Mouse (Mus musculus) thymus, adult 2 months (tissue): ENCODE measurements around the gene Asnsd1. TPM values are rescaled to one million over a fixed set of nuclear protein-coding genes. Genes with fewer than 3 reads are reported as not detected.
"Not testable (repeated sequence)": the region's sequence is repeated elsewhere in the genome, so short reads cannot be mapped to it uniquely, and the experiment has no call there.

Source experiments
- DNase-seq: peaks from one replicate; pipeline ENCODE4 v3.0.0; 2021
- H3K27ac ChIP-seq: fragments of 200-500 bp; 2 replicates; pipeline ENCODE4 v1.5.1; 2012; ENCODE audit warnings: low read length, control low read depth; ENCODE audit not compliant: control insufficient read depth, insufficient read depth
- H3K27me3 ChIP-seq: fragments of 200-500 bp; 2 replicates; pipeline ENCODE4 v1.6.1; 2012; ENCODE audit warnings: mild to moderate bottlenecking, low read length, moderate library complexity, mixed read lengths; ENCODE audit not compliant: control insufficient read depth, insufficient read depth
- H3K36me3 ChIP-seq: fragments of 200-500 bp; 2 replicates; pipeline ENCODE4 v1.6.1; 2012; ENCODE audit warnings: mild to moderate bottlenecking, low read length, moderate library complexity; ENCODE audit not compliant: control insufficient read depth, insufficient read depth
- H3K4me1 ChIP-seq: fragments of 200-500 bp; replicated peaks from 2 replicates; pipeline ENCODE4 v1.6.1; 2012; ENCODE audit warnings: low read length; ENCODE audit not compliant: control insufficient read depth, insufficient read depth
- H3K4me3 ChIP-seq: fragments of 200-500 bp; 2 replicates; pipeline ENCODE4 v1.5.1; 2012; ENCODE audit warnings: mild to moderate bottlenecking, low read length, control low read depth, moderate library complexity; ENCODE audit not compliant: control insufficient read depth, insufficient read depth
- CTCF ChIP-seq: fragments of 200-500 bp; IDR thresholded peaks from 2 replicates; pipeline ENCODE4 v1.5.1; 2012; ENCODE audit warnings: mild to moderate bottlenecking, control low read depth, low read length, moderate library complexity, borderline replicate concordance; ENCODE audit not compliant: control insufficient read depth, poor library complexity, insufficient read depth; ENCODE audit errors: extremely low read depth
- POLR2A ChIP-seq: fragments of 200-500 bp; IDR thresholded peaks from 2 replicates; pipeline ENCODE4 v1.6.1; 2012; ENCODE audit warnings: mild to moderate bottlenecking, low read length, control low read depth, moderate library complexity; ENCODE audit not compliant: control insufficient read depth, poor library complexity, insufficient read depth; ENCODE audit errors: extremely low read depth
- WGBS: fragments of 180-500 bp; shearing (Covaris S2); methylation state at CpG from one replicate; pipeline ENCODE4 v1.1.7; 2018; 5-methylcytosine and 5-hydroxymethylcytosine counted together
- polyA plus RNA-seq: library from polyadenylated mRNA; depleted of rRNA; stranded (reverse); fragments of >200 nt; gene quantifications from 2 replicates; pipeline ENCODE4 v1.2.3, GENCODE M21; 2012

The Asnsd1 gene
- polyA plus RNA-seq, 1 experiment, result 7.3 TPM

DNA sequence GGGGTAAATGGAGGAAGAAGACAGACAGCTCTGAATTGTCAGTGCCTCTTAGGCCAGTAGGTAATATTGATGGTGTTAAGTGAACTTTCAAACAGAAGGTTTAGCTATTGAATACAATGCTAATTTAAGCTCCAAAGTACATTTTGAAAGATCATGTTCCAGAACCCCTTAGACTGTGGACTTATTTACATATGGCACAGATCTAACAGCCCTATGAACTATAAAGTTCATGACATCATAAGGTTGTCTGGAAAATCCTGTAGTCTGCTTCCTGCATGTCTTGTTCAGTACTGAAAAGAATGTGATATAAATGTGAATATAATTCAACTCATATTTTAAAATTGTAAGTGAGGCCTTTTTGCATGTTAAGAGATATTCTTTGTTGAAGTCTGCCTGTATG lies 6.4 kb upstream of the Asnsd1 start:
- no peak for DNase-seq
- no peaks in the 10 kb centered on the region for H3K36me3 ChIP-seq
- no peak for TF ChIP-seq CTCF
- TF ChIP-seq POLR2A, result no peak
- no peak overlapping the region for H3K27ac ChIP-seq
- no peak overlapping the region for H3K4me3 ChIP-seq
- no peaks in the 10 kb centered on the region for H3K27me3 ChIP-seq
- no peaks in the 10 kb centered on the region for H3K4me1 ChIP-seq

DNA sequence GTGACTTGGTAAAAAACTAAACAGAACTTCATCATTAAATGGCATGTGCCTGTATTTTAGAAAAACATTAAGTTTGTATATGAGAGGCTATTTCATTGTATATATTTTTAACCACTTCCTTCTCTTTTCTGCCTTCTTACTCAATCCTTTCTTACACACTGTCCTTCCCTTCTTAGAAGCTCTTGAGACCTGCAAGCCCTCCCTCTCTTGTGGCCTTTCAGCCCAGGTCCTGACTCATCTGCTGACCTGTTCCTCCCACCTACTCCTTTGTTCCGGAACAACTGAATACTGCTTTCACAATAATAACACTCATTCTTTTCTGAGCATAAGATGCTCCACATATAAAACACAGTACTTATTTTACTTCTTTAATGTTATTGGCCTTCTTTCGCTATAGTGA lies 11.5 kb downstream of the Asnsd1 start:
- no peaks in the 10 kb centered on the region for H3K4me1 ChIP-seq
- 94% methylated on average over 2 of the region's 2 CpGs for WGBS
- no peak for DNase-seq
- no peaks in the 10 kb centered on the region for H3K27me3 ChIP-seq
- no peak overlapping the region for H3K4me3 ChIP-seq
- TF ChIP-seq POLR2A (no peak), CTCF (no peak)
- no peak overlapping the region for H3K27ac ChIP-seq
- peaks cover 5% of the 10 kb centered on the region; the same call in 1 of the 2 replicates for H3K36me3 ChIP-seq

DNA sequence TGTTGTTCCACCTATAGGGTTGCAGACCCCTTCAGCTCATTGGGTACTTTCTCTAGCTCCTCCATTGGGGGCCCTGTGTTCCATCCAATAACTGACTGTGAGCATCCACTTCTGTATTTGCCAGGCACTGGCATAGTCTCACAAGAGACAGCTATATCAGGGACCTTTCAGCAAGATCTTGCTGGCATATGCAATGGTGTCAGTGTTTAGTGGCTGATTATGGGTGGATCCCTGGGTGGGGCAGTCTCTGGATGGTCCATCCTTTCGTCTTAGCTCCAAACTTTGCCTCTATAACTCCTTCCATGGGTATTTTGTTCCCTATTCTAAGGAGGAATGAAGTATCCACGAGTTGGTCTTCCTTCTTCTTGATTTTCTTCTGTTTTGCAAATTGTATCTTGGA lies 15.1 kb downstream of the Asnsd1 start:
- not testable (repeated sequence) for H3K36me3 ChIP-seq, H3K4me1 ChIP-seq, H3K27me3 ChIP-seq, DNase-seq, H3K4me3 ChIP-seq, H3K27ac ChIP-seq
- 64% methylated on average over 2 of the region's 2 CpGs for WGBS

DNA sequence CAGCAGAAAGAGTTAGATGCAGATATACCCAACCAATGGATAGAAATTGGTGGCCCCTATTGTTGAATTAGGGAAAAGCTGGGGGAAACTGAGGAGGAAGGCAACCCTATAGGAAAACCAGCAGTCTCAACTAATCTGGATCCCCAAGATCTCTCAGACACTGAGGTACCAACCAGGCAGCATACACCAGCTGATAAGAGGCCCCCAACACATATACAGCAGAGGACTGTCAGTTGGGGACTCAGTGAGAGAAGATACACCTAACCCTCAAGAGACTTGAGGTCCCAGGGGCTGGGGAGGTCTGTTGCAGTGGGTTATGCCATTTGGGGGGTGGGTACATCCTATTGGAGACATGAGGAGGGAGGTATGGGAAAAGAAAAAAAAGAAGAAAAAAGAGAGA lies 17.1 kb downstream of the Asnsd1 start:
- DNase-seq, result no peak
- TF ChIP-seq POLR2A (no peak), CTCF (no peak)
- no peak overlapping the region for H3K4me3 ChIP-seq

DNA sequence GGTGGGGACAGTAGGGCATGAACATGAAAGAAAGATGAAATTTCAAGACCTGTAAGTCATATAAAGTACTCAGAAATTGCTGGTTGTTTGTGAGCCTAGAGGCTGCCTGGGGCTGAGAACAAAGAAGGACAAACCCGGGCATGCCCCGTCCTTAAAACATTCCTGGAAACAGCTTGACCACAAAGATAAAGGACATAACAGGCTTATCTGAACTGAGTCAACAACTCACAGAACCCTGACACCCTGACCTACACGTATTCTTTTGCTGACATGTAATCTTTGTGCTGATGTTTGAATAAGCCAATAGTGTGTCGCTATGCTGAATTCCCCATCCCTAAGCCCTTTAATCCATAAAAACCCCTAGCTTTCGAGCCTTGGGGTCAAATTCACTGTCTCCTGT lies 19.0 kb downstream of the Asnsd1 start:
- not testable (repeated sequence) for H3K36me3 ChIP-seq, H3K27ac ChIP-seq, DNase-seq, H3K27me3 ChIP-seq, H3K4me3 ChIP-seq, H3K4me1 ChIP-seq
- 80% methylated on average over 5 of the region's 5 CpGs for WGBS

More for the DNA sequence above, 17.1 kb downstream of the Asnsd1 start:
- H3K36me3 ChIP-seq, result no peaks in the 10 kb centered on the region
- no peaks in the 10 kb centered on the region for H3K27me3 ChIP-seq
- no peak overlapping the region for H3K27ac ChIP-seq
- H3K4me1 ChIP-seq, result no peaks in the 10 kb centered on the region

DNA sequence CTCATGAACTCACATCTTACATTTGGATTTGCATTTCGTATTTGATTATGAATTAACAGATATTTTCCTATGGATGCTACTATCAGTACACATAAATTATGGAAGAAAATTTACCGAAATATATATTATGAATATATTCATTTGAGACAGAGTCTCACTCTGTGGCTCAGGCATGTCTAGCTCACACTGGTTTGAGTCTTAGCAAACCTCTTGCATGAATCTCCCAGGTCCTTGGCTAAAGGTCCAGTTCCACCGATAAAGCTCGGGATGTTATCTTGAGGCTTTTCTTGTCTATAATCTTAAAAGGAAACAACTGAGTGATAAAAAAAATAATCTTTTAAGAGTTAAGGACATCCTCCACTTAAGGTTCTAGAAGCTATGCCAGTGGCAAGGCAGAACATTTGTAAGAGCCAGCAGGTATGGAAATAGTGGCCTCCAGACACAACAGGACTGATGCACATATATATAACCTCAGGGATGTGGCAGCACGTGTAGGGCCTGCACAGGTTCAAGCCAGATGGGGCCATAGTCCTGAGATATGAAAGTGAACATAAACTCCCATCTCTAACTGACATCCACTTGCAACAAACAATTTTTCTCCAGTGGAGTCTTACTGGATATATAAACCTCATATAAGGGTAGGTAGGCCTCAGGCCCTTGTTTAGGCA lies 27.6 kb downstream of the Asnsd1 start:
- Histone ChIP-seq H3K36me3 (no peaks in the 10 kb centered on the region), H3K27me3 (no peaks in the 10 kb centered on the region), H3K4me3 (no peak overlapping the region), H3K27ac (no peak overlapping the region), H3K4me1 (no peaks in the 10 kb centered on the region)
- DNase-seq, result no peak
- TF ChIP-seq CTCF, result no peak
- no peak for TF ChIP-seq POLR2A
- WGBS, result 97% methylated on average over 5 of the region's 5 CpGs

DNA sequence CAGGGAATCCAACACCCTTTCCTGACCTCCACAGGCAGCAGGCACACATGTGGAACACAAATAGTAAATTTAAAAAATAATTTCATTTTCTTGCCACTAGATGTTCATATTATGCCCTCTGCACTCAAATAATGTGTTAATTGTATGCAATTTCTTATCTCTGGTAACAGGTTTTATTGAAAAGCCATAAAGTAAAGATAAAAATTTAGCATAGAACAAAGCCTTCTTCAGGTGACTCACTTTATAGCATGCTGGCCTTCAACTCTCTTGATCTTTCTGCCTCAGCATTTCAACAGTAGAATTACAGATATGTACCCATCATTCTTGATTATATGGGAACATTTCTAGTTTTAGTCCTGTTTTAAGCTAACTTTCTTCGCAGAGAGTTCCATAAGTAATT lies 28.3 kb downstream of the Asnsd1 start:
- TF ChIP-seq POLR2A (no peak), CTCF (no peak)
- Histone ChIP-seq H3K4me1 (no peaks in the 10 kb centered on the region), H3K36me3 (no peaks in the 10 kb centered on the region), H3K4me3 (no peak overlapping the region), H3K27me3 (no peaks in the 10 kb centered on the region), H3K27ac (no peak overlapping the region)
- no peak for DNase-seq
- 93% methylated on average over 1 of the region's 1 CpGs for WGBS

DNA sequence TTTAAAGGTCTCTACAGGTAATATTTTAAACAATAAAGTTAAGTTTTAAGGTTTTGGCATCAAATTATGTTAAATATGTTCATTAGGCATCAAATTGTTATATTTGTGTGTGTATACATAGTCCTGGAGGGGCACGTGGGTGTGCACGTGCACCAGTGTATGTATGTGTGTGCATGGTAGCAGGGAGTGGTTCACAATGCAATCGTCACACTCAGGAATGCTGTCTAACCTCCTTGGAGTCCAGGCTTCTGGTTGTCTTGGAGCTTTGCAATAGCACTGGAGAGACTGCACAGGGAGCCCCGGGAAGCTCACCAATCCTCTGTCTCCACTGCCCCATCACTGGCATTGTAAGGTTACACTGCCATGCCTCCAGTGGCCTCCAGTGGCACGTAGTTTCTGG lies 29.3 kb downstream of the Asnsd1 start:
- Histone ChIP-seq H3K36me3 (peaks cover 2% of the 10 kb centered on the region), H3K27me3 (no peaks in the 10 kb centered on the region), H3K4me1 (no peaks in the 10 kb centered on the region), H3K27ac (no peak overlapping the region), H3K4me3 (no peak overlapping the region)
- no peak for TF ChIP-seq POLR2A
- TF ChIP-seq CTCF, result no peak
- 97% methylated on average over 5 of the region's 5 CpGs for WGBS
- DNase-seq, result no peak
